Mouse (Mus musculus) heart, postnatal 0 days (tissue): ENCODE measurements at regions not wholly inside any gene's neighbourhood (a gene's known extent, or its start where the extent isn't known, plus 50 kb on each side); places are given as distances from the start of the nearest gene placed in this dataset. TPM values are rescaled to one million over a fixed set of nuclear protein-coding genes. Genes with fewer than 3 reads are reported as not detected.

ENCODE experiments used
- ATAC-seq: fragments of 200-750 bp; cut with Nextera tagmentation; 2 replicates; pipeline ENCODE4 v1.8.0; 2017; ENCODE audit warnings: low read depth, moderate number of reproducible peaks, moderate library complexity; ENCODE audit not compliant: insufficient read depth
- DNase-seq: peaks from one replicate; pipeline ENCODE4 v3.0.0-alpha.2; 2016; ENCODE audit warnings: low spot score
- H3K27ac ChIP-seq: fragments of 300-500 bp; sonication (generic); 2 replicates; pipeline ENCODE4 v1.5.1; 2014; ENCODE audit warnings: low read depth, mild to moderate bottlenecking
- H3K27me3 ChIP-seq: fragments of 300-500 bp; sonication (generic); 2 replicates; pipeline ENCODE4 v1.6.1; 2014; ENCODE audit warnings: low read length, mixed read lengths; ENCODE audit not compliant: control insufficient read depth, insufficient read depth
- H3K36me3 ChIP-seq: fragments of 300-500 bp; sonication (generic); replicated peaks from 2 replicates; pipeline ENCODE4 v1.6.1; 2014; ENCODE audit warnings: low read length, mixed read lengths; ENCODE audit not compliant: control insufficient read depth, insufficient read depth
- H3K4me1 ChIP-seq: fragments of 300-500 bp; sonication (generic); 2 replicates; pipeline ENCODE4 v1.6.1; 2014; ENCODE audit warnings: antibody characterized with exemption; ENCODE audit not compliant: control insufficient read depth, insufficient read depth
- H3K4me2 ChIP-seq: fragments of 300-500 bp; sonication (generic); 2 replicates; pipeline ENCODE4 v1.6.1; 2014; ENCODE audit warnings: low read depth, mild to moderate bottlenecking, low read length, moderate library complexity
- H3K4me3 ChIP-seq: fragments of 300-500 bp; sonication (generic); 2 replicates; pipeline ENCODE4 v1.5.1; 2014; ENCODE audit warnings: low read depth, low read length
- H3K9ac ChIP-seq: fragments of 300-500 bp; sonication (generic); replicated peaks from 2 replicates; pipeline ENCODE4 v1.6.1; 2014; ENCODE audit warnings: low read depth, low read length, mixed read lengths
- H3K9me3 ChIP-seq: fragments of 300-500 bp; sonication (generic); replicated peaks from 2 replicates; pipeline ENCODE4 v1.6.1; 2016; ENCODE audit warnings: low read length; ENCODE audit not compliant: control insufficient read depth
- CTCF ChIP-seq: IDR thresholded peaks from 2 replicates; pipeline ENCODE4 v1.5.1; 2016; ENCODE audit warnings: antibody characterized with exemption, control low read depth, low read depth
- EP300 ChIP-seq: IDR thresholded peaks from 2 replicates; pipeline ENCODE4 v1.6.1; 2016; ENCODE audit warnings: antibody characterized with exemption, low read depth
- WGBS: fragments of 180-500 bp; shearing (Covaris S2); extraction: QIAGEN DNeasy Blood & Tissue Kit; methylation state at CpG from one replicate; pipeline ENCODE4 v1.1.7; 2014; 5-methylcytosine and 5-hydroxymethylcytosine counted together
- microRNA-seq: library from miRNA; unstranded; fragments of <30 nt; microRNA quantifications from one replicate; pipeline ENCODE4, GENCODE M21; 2016

GRCm38 (mm10) chr8:109436056-109436455 is 57.8 kb upstream of the Pmfbp1 start:
- H3K36me3 ChIP-seq = no peaks in the 10 kb centered on the region
- H3K27ac ChIP-seq = no peak overlapping the region
- H3K4me2 ChIP-seq = no peak overlapping the region
- H3K9me3 ChIP-seq = no peaks in the 10 kb centered on the region
- H3K4me3 ChIP-seq = no peak overlapping the region
- WGBS = 94% methylated on average over 4 of the region's 4 CpGs
- no peak for TF ChIP-seq CTCF
- TF ChIP-seq EP300 = no peak
- no peaks in the 10 kb centered on the region for H3K27me3 ChIP-seq
- no peak overlapping the region for H3K9ac ChIP-seq
- no peak for ATAC-seq
- no peaks in the 10 kb centered on the region for H3K4me1 ChIP-seq
- DNase-seq = no peak

GRCm38 (mm10) chr8:109436830-109437567 is 56.8 kb upstream of the Pmfbp1 start:
- no peak for ATAC-seq
- peak overlapping the region; percentile 28 for H3K4me2 ChIP-seq
- no peak overlapping the region for H3K9ac ChIP-seq
- DNase-seq = no peak
- 49% methylated on average over 19 of the region's 19 CpGs for WGBS
- H3K36me3 ChIP-seq = no peaks in the 10 kb centered on the region
- no peak overlapping the region for H3K27ac ChIP-seq
- no peak overlapping the region for H3K4me3 ChIP-seq
- no peaks in the 10 kb centered on the region for H3K4me1 ChIP-seq
- no peaks in the 10 kb centered on the region for H3K9me3 ChIP-seq
- no peaks in the 10 kb centered on the region for H3K27me3 ChIP-seq
- no peak for TF ChIP-seq EP300
- no peak for TF ChIP-seq CTCF

DNA sequence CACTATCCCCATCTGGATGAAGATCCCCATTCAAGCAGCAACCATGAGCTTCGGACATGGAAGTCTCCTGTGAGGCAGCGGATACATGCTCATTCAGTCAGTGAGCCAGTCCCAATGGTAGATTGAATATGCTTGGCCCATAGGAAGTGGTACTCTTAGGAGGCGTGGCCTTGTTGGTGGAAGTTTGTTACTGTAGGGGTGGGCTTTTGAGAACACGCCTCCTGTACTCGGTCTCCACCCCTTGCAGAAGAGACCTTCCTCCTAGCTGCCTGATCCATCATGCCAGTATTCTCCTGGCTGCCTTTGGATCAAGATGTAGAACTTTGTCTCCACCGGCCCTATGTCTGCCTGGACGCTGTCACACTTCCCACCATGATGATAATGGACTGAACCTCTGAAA is 55.3 kb upstream of the Pmfbp1 start:
- 92% methylated on average over 7 of the region's 7 CpGs for WGBS
- TF ChIP-seq EP300 (no peak), CTCF (no peak)

More for the DNA sequence above, 55.3 kb upstream of the Pmfbp1 start:
- Histone ChIP-seq H3K4me3 (no peak overlapping the region), H3K9me3 (no peaks in the 10 kb centered on the region), H3K4me2 (no peak overlapping the region), H3K27ac (no peak overlapping the region), H3K36me3 (no peaks in the 10 kb centered on the region), H3K27me3 (no peaks in the 10 kb centered on the region), H3K4me1 (no peaks in the 10 kb centered on the region), H3K9ac (no peak overlapping the region)
- ATAC-seq (no peak), DNase-seq (no peak)

Small RNAs in the stretch of these regions (microRNA-seq; reads per million reads assigned to microRNA genes)
- gene Gm23163 = not detected
